Mouse (Mus musculus): ENCODE measurements around the gene Spa17.

Gene Spa17

DNA sequence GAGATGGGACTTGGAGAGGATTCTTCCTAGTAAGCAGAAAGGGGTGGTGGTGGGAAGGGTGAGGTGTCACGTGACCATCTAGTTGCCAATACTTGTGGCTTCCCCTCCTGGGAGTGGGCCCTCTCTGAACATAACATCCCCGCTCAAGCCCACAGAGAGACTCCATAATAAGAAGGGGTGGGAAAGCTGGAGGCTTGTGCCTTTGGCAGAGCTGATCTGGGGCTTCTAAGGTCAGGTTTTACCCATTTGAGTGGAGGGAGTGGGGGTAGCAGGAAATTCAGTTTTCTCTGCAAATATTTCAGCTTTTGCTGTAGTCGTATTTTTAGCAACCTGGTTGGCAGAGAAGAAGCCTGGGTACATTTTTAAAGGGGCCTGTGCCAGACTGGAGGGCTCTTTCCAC lies 57.2 kb downstream of the Spa17 start:
- no peak for DNase-seq

DNA sequence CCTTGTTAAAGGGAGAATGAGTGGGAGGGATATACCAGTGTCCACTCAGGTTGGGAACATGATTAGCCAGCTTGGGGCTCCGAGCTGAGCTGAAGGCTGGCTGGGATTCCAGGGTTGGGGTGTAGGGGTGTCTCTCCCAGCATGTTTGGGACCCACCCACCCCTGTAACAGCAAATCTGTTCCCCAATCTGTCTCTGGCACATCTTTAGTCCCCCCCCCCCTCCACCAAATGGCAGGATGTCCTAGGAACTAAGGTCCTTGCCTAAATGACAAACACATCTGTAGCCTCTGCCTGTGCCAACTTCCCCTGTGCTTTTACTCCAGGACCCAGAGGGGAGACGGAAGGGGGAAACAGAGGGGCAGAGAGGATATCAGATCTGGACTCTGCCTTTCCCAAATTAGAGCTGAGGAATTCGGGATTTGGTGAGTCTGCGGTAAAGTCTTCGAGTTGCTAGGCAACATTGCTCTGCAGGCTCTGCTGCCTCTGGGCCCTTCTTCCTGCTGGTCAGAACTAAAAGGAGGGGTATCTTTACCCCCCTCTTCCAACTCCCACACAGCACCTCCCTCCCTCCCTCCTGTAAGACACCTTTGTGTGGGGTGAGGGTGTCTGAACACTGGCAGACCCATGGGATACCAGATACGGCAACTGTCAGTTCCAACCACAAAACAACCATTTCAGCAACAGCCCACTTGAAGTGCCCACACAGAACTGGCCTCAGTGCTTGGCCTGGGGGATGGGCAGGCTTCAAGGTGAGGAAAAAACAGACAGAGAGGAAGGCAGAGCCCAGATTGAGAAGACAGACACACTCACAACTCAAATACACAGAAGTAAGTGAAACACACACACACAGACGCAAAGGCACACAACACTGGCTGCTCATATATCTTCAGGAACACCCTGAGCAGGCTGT lies 58.4 kb downstream of the Spa17 start, which contains the start of gene Siae:
Gene Siae (plus strand): TSS at position 861 of the 911 bp plus-strand sequence.
- DNase-seq: no peak

DNA sequence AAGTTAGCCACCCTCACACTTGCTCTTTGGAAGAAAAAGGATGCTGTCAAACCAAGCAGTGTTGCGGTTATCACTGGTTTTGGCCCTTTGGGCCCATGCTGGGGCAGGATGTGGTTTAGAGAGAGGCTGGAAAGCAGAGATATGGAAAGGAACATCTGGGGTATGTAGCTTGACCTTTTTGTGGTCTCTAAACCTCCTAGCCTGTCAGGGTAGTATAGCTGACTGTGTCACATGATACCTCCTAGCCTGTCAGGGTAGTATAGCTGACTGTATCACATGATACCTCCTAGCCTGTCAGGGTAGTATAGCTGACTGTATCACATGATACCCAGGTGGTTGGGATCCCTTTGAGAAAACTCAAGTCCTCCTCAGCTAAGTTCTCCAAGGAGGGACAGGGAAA lies 59.2 kb downstream of the Spa17 start:
- no peak for DNase-seq

Data from lung, postnatal 4 days (tissue).